Mouse (Mus musculus) heart, embryonic 12.5 days (tissue): ENCODE data around the gene Plekha5. TPM values are rescaled to one million over a fixed set of nuclear protein-coding genes. Genes with fewer than 3 reads are reported as not detected.
A peak's percentile ranks its signal among the peaks of the same experiment; 100 is the strongest.

ENCODE experiments used
- ATAC-seq: fragments of 200-750 bp; cut with Nextera tagmentation; 2 replicates; pipeline ENCODE4 v1.8.0; 2017; ENCODE audit warnings: moderate TSS enrichment, moderate library complexity; ENCODE audit not compliant: insufficient number of reproducible peaks, low FRiP score
- H3K27ac ChIP-seq: fragments of 300-500 bp; sonication (generic); 2 replicates; pipeline ENCODE4 v1.5.1; 2016; ENCODE audit warnings: mild to moderate bottlenecking, moderate library complexity; ENCODE audit not compliant: poor library complexity, severe bottlenecking
- H3K27me3 ChIP-seq: fragments of 300-500 bp; sonication (generic); replicated peaks from 2 replicates; pipeline ENCODE4 v1.6.1; 2016; ENCODE audit warnings: mild to moderate bottlenecking, moderate library complexity
- H3K36me3 ChIP-seq: fragments of 300-500 bp; sonication (generic); 2 replicates; pipeline ENCODE4 v1.6.1; 2016; ENCODE audit warnings: mild to moderate bottlenecking, moderate library complexity
- H3K4me1 ChIP-seq: fragments of 300-500 bp; sonication (generic); replicated peaks from 2 replicates; pipeline ENCODE4 v1.6.1; 2016; ENCODE audit warnings: mild to moderate bottlenecking
- H3K4me2 ChIP-seq: fragments of 300-500 bp; sonication (generic); 2 replicates; pipeline ENCODE4 v1.6.1; 2016; ENCODE audit warnings: mild to moderate bottlenecking, moderate library complexity
- H3K4me3 ChIP-seq: fragments of 300-500 bp; sonication (generic); 2 replicates; pipeline ENCODE4 v1.5.1; 2016; ENCODE audit warnings: mild to moderate bottlenecking
- H3K9ac ChIP-seq: fragments of 300-500 bp; sonication (generic); 2 replicates; pipeline ENCODE4 v1.6.1; 2016; ENCODE audit warnings: mild to moderate bottlenecking, moderate library complexity
- H3K9me3 ChIP-seq: fragments of 300-500 bp; sonication (generic); replicated peaks from 2 replicates; pipeline ENCODE4 v1.6.1; 2016; ENCODE audit warnings: mild to moderate bottlenecking, moderate library complexity
- WGBS: fragments of 180-500 bp; shearing (Covaris S2); methylation state at CpG from one replicate; pipeline ENCODE4 v1.1.7; 2016; 5-methylcytosine and 5-hydroxymethylcytosine counted together
- polyA plus RNA-seq: library from polyadenylated mRNA; unstranded; fragments of >200 nt; fragmentation: Nextera tagmentation; extraction: Ambion mirVana; gene quantifications from 2 replicates; pipeline ENCODE4 v1.2.1, GENCODE M21; 2016

Plekha5 gene
- polyA plus RNA-seq, 1 experiment from 2014 or later, result 21.9 TPM

DNA sequence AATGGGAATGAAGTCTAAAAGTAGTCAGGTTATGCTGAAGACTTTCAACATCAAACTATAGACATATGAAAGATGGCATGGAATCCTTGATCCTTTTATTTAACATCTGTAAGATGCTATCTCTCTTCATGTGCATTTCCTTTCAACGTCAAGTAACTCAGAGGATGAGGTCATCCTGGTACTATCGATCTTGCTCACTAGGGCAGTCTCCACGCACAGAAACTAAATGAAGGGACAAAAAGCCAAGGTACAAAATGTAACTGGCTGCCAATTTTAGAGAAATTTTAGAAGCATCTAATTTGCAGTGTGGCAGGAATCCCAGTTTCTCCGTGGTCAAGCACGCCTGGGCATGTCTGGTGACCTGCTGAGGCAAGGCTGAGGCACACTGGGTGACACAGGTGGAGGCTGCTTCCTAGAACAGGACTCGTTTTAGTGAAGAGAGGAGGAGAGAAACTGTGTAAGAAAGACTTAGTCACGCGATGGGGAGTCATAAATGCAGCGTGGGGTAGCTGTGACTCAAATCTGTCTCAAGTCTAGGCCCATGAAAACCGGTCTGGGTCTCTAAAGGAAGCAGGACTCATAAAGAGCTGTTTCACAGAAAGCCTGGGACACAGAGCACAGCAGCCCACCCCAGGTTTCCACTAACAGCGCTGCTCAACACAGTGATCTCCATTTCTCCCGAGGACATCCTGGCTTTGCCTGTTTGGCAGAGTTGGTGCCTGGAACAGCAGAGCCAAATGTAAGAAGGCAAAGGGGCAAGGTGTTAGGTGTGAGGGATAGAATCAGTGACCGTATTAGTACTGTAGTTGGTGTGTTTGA, 196.9 kb downstream of the Plekha5 start:
- Histone ChIP-seq H3K9me3 (no peaks in the 10 kb centered on the region), H3K9ac (no peak overlapping the region), H3K27ac (no peak overlapping the region), H3K4me3 (no peak overlapping the region), H3K36me3 (no peaks in the 10 kb centered on the region), H3K27me3 (no peaks in the 10 kb centered on the region), H3K4me2 (no peak overlapping the region), H3K4me1 (peaks cover 7% of the 10 kb centered on the region)
- ATAC-seq, result no peak
- WGBS, result 58% methylated on average over 13 of the region's 13 CpGs

- WGBS, result 92% methylated on average over 1 of the region's 1 CpGs
- Histone ChIP-seq H3K27ac (no peak overlapping the region), H3K4me3 (no peak overlapping the region), H3K4me2 (no peak overlapping the region), H3K36me3 (no peaks in the 10 kb centered on the region), H3K9ac (no peak overlapping the region), H3K4me1 (peaks cover 15% of the 10 kb centered on the region), H3K9me3 (no peaks in the 10 kb centered on the region), H3K27me3 (no peaks in the 10 kb centered on the region)
- ATAC-seq, result no peak
Measured at GRCm38 (mm10) chr6:140621622-140622021, 197.8 kb downstream of the Plekha5 start.

DNA sequence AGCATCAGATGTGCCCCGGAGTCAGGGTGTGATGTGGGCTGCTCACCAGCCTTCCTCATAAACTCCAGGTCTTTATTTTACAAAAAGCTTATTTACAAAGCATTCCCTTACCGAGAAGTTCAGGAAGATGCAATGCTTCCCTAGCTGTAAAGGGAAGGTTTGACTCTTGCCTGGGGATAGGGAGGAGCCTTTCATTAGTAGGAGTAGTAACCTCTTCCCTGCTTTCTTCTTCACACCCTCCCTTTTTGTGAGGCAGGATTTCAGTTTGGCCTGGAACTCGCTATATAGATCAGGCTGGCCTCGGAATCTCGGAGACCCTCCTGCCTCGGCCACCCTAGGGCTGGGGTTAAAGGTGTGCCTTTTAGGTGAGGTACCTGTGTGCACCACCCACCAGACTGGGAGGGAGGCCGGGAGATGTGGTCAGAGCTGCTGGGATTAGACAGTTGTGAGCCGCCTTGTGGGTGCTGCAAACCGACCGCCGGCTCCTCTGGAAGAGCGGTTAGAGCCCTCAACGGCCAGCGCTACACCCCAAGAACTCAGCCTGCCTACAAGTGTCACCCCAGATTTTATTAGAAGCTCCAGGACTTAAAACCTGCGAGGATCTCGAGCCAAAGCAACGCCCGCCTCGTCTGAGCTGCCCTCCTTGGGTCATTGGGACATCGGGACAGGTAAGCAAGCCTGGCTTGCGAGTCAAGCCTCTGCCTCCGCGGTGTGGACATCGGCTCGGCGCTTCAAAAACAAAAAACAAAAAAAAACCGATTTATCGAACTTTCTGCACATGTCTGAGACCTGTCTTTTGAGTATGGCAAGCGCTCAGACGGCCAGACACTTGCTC, 198.8 kb downstream of the Plekha5 start, which contains the start of gene Aebp2:
Gene Aebp2 (plus strand): TSS at position 273 of the 835 bp plus-strand sequence.
- Histone ChIP-seq H3K36me3 (no peaks in the 10 kb centered on the region), H3K9me3 (no peaks in the 10 kb centered on the region)
- ATAC-seq, result 0 out of 2 replicates have a peak, but pooled peaks have one; percentile 1

DNA sequence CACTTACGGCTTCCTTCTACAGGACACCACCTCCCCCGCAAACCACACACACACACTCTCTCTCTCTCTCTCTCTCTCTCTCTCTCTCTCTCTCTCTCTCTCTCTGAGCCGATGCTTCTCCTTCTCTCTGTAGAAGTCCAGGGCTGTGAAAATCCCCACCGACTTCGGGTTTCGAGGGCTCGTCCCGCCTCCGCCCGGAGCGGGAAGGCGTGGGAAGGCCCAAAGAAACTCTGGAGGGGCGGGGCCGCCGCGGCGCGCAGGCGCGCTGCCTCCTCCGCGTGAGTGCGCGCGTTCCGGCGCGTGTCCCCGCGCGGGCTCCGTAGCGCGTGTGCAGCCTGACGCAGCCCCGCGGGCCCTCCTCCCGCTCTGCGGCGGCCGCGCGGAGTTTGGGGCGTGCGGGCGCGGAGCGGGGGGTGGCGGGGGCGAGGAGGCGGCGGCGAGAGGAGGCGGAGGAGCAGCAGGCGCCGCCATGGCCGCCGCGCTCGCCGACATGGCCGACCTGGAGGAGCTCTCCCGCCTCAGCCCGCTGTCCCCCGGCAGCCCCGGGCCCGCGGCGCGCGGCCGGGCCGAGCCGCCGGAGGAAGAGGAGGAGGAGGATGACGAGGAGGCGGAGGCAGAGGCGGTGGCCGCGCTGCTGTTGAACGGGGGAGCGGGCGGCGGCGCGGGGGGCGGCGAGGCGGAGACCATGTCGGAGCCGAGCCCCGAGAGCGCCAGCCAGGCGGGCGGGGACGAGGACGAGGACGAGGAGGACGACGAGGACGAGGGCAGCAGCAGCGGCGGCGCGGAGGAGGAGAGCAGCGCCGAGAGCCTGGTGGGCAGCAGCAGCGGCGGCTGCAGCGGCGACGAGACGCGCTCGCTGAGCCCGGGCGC, 199.6 kb downstream of the Plekha5 start:
- Histone ChIP-seq H3K4me3 (peak overlapping the region; percentile 94), H3K9me3 (no peaks in the 10 kb centered on the region), H3K27me3 (no peaks in the 10 kb centered on the region), H3K4me1 (peaks cover 23% of the 10 kb centered on the region), H3K36me3 (no peaks in the 10 kb centered on the region), H3K27ac (peak overlapping the region; percentile 94), H3K4me2 (peak overlapping the region; percentile 74), H3K9ac (peak overlapping the region; percentile 98)
- peak; percentile 93 for ATAC-seq
- under 1% methylated on average over 103 of the region's 117 CpGs for whole genome bisulfite sequencing

More for the DNA sequence above, 198.8 kb downstream of the Plekha5 start, which contains the start of gene Aebp2:
- H3K9ac ChIP-seq, result peak within 1 kb of the TSS; percentile 98
- peak within 1 kb of the TSS; percentile 94 for H3K27ac ChIP-seq
- peaks cover 20% of the 10 kb centered on the region for H3K4me1 ChIP-seq
- H3K27me3 ChIP-seq, result no peaks in the 10 kb centered on the region
- peak within 1 kb of the TSS; percentile 94 for H3K4me3 ChIP-seq
- peak within 1 kb of the TSS; percentile 74 for H3K4me2 ChIP-seq
- WGBS, result 40% methylated on average over 30 of the region's 30 CpGs

DNA sequence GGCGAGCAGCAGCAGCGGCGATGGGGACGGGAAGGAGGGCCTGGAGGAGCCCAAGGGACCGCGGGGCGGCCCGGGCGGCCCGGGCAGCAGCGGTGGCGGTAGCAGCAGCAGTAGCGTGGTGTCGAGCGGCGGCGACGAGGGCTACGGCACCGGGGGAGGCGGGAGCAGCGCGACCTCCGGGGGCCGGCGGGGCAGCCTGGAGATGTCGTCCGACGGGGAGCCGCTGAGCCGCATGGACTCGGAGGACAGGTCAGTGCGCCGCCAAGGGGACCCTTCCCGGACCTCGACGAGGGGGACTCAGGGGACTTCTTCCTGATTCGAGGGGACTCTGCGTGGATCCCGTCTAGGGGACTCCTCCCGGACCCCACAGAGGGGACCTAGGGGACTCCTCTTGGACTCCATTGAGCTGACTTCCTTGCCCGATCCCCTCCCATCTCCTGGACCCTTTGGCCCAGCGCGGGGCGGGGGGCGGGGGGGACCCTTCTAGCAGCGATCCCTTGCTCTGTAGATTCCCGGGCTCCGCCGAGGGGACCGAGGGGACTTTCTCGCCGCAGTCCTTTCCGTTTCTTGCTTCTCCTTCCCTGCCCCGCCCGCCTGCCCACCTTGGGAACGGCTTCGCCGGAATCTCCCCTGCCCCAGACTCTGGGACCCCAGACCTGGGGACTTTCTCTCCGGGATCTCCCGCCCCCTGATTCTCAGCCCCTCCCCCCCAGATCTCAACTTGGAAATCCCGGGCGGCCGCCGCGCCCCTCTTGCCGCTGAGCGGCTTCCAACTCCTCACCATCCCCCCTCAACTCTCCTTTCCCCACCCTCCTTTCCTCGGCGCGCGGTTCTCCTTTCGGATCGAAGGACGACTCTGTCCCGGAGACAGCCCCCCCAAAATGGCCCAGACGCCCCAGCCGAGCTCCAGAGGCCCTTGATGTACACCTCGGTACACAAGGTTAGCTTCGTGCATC, 200.5 kb downstream of the Plekha5 start:
- under 1% methylated on average over 62 of the region's 80 CpGs for WGBS

DNA sequence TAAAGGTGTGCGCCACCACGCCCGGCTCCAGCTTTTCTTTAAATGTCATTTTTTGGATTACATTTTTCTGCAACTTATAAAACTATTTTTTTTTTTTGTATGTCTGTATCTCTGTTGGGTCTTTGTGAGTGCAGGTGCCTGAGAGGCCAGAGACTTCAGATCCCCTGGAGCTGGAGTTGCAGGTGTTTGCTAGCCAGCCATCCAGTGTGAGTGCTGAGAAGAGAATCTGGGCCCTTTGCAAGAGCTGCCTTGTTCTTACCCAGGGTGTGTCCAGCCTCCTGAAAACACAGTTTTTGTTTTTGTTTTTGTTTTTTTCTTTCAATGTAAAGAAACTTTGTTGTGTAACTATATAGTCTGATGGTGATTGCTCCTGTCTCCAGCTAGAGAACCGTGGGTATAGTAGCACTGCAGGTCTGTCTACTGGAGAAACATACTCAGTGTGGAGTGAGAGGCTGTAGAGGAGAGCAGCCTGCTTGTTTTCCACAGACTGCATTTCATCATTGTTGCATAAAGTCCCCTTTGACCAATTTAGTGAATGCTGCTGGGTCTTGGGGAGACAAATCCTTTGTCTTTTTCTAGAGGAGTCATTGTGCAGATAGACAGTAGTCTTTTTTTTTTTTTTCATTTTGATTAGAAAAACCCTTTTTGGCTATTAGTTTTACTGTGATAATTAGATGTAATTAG, 205.5 kb downstream of the Plekha5 start:
- Histone ChIP-seq H3K4me3 (no peak overlapping the region), H3K27ac (no peak overlapping the region), H3K9ac (no peak overlapping the region), H3K9me3 (no peaks in the 10 kb centered on the region), H3K4me1 (peaks cover 22% of the 10 kb centered on the region), H3K27me3 (no peaks in the 10 kb centered on the region), H3K4me2 (no peak overlapping the region), H3K36me3 (peaks cover 7% of the 10 kb centered on the region)
- no peak for ATAC-seq
- 90% methylated on average over 4 of the region's 4 CpGs for WGBS

More for the DNA sequence above, 200.5 kb downstream of the Plekha5 start:
- Histone ChIP-seq H3K36me3 (no peaks in the 10 kb centered on the region), H3K27ac (peak overlapping the region; percentile 94), H3K4me2 (peak overlapping the region; percentile 74), H3K27me3 (no peaks in the 10 kb centered on the region), H3K9ac (peak overlapping the region; percentile 98), H3K4me3 (peak overlapping the region; percentile 94), H3K9me3 (no peaks in the 10 kb centered on the region), H3K4me1 (peaks cover 23% of the 10 kb centered on the region)
- peak; percentile 34 for ATAC-seq

GRCm38 (mm10) chr6:140630306-140630705, 206.5 kb downstream of the Plekha5 start:
- no peak overlapping the region for H3K4me3 ChIP-seq
- H3K9me3 ChIP-seq, result no peaks in the 10 kb centered on the region
- H3K36me3 ChIP-seq, result peaks cover 15% of the 10 kb centered on the region
- H3K27me3 ChIP-seq, result no peaks in the 10 kb centered on the region
- no peak for ATAC-seq
- H3K27ac ChIP-seq, result no peak overlapping the region
- H3K4me1 ChIP-seq, result peaks cover 22% of the 10 kb centered on the region
- no peak overlapping the region for H3K4me2 ChIP-seq
- 77% methylated on average over 4 of the region's 4 CpGs for WGBS
- no peak overlapping the region for H3K9ac ChIP-seq

DNA sequence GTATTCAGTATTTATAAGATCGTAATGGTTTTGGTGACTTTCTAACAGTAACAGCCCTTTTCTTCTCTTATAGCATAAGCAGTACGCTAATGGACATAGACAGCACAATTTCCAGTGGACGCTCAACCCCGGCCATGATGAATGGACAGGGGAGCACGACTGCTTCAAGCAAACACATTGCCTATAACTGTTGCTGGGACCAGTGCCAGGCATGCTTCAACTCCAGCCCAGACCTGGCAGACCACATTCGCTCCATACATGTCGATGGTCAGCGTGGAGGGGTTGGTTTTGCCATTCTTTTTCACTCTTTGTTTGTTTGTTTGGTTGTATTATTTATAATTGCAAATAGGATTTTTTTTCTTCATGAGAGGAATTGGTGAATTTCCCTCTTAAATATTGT, 209.8 kb downstream of the Plekha5 start:
- ATAC-seq, result no peak
- Histone ChIP-seq H3K4me1 (0 out of 2 replicates have a peak, but pooled peaks cover 3% of the 10 kb centered on the region), H3K36me3 (peaks cover 43% of the 10 kb centered on the region), H3K9me3 (no peaks in the 10 kb centered on the region), H3K27me3 (no peaks in the 10 kb centered on the region), H3K9ac (no peak overlapping the region), H3K4me2 (no peak overlapping the region), H3K27ac (no peak overlapping the region), H3K4me3 (no peak overlapping the region)
- 85% methylated on average over 8 of the region's 8 CpGs for WGBS

GRCm38 (mm10) chr6:140636290-140636689, 212.4 kb downstream of the Plekha5 start:
- Histone ChIP-seq H3K4me3 (no peak overlapping the region), H3K27ac (no peak overlapping the region), H3K9me3 (no peaks in the 10 kb centered on the region), H3K4me2 (no peak overlapping the region), H3K36me3 (peaks cover 61% of the 10 kb centered on the region), H3K9ac (no peak overlapping the region), H3K4me1 (no peaks in the 10 kb centered on the region), H3K27me3 (no peaks in the 10 kb centered on the region)
- no peak for ATAC-seq
- WGBS, result 90% methylated on average over 4 of the region's 4 CpGs
